Mouse (Mus musculus) heart, postnatal 10 days (tissue): ENCODE data around the gene Pik3r5. TPM values are rescaled to one million over a fixed set of nuclear protein-coding genes. Genes with fewer than 3 reads are reported as not detected.

Experiments
- DNase-seq, 2 experiments: peaks; one replicate each; pipeline ENCODE4 v3.0.0; 2021
- intact Hi-C: fragments of 180-260 bp; cut with DNase I; formaldehyde crosslinking; loops from one replicate; pipeline ENCODE4 v1.15.1; 2025
- total RNA-seq, 2 experiments: library from RNA; stranded (reverse); gene quantifications; 2 replicates each; pipeline ENCODE4 v1.2.3; 2021

The Pik3r5 gene
- total RNA-seq, 2 experiments from 2014 or later = 0.72 to 1.3 TPM

- DNase-seq = no peak
- intact Hi-C loops = no loop called here
These were observed 11.2 kb downstream of the Pik3r5 start for GRCm38 (mm10) chr11:68442983-68443638.

- intact Hi-C loops = no loop called here
- DNase-seq = no peak
These were observed 14.0 kb downstream of the Pik3r5 start for GRCm38 (mm10) chr11:68445901-68446300.

- intact Hi-C loops = no loop called here
- no peak for DNase-seq
These were observed 14.6 kb downstream of the Pik3r5 start for GRCm38 (mm10) chr11:68446547-68446946.

- intact Hi-C loops = no loop called here
- DNase-seq = no peak
These were observed 15.3 kb downstream of the Pik3r5 start for GRCm38 (mm10) chr11:68447242-68447641.

- intact Hi-C loops = no loop called here
- no peak for DNase-seq
These were observed 16.4 kb downstream of the Pik3r5 start for GRCm38 (mm10) chr11:68448356-68448755.

- DNase-seq = peak; percentile 35 to 47
- intact Hi-C loops = no loop called here
These were observed 19.4 kb downstream of the Pik3r5 start for GRCm38 (mm10) chr11:68451282-68451735.

- intact Hi-C loops = no loop called here
- no peak for DNase-seq
These were observed 20.0 kb downstream of the Pik3r5 start for GRCm38 (mm10) chr11:68451747-68452405.

GRCm38 (mm10) chr11:68452740-68453139 lies 20.8 kb downstream of the Pik3r5 start:
- no peak for DNase-seq
- intact Hi-C loops = no loop called here

- intact Hi-C loops = no loop called here
- DNase-seq = no peak
These were observed 21.4 kb downstream of the Pik3r5 start for GRCm38 (mm10) chr11:68453301-68453700.

- no peak for DNase-seq
- intact Hi-C loops = no loop called here
These were observed 26.2 kb downstream of the Pik3r5 start for GRCm38 (mm10) chr11:68458086-68458485.

GRCm38 (mm10) chr11:68459021-68459420 lies 27.1 kb downstream of the Pik3r5 start:
- intact Hi-C loops = no loop called here
- no peak for DNase-seq

- DNase-seq = no peak
- intact Hi-C loops = no loop called here
These were observed 27.6 kb downstream of the Pik3r5 start for GRCm38 (mm10) chr11:68459486-68459885.

GRCm38 (mm10) chr11:68462716-68463115 lies 30.8 kb downstream of the Pik3r5 start:
- DNase-seq = no peak
- intact Hi-C loops = no loop called here

GRCm38 (mm10) chr11:68464260-68464659 lies 32.3 kb downstream of the Pik3r5 start:
- intact Hi-C loops = no loop called here
- DNase-seq = no peak

- no peak for DNase-seq
- intact Hi-C loops = no loop called here
These were observed 33.2 kb downstream of the Pik3r5 start for GRCm38 (mm10) chr11:68465090-68465489.

- no peak for DNase-seq
- intact Hi-C loops = no loop called here
These were observed 35.5 kb downstream of the Pik3r5 start for GRCm38 (mm10) chr11:68467441-68467840.

GRCm38 (mm10) chr11:68467962-68468612 lies 36.2 kb downstream of the Pik3r5 start:
- intact Hi-C loops = no loop called here
- DNase-seq = no peak

GRCm38 (mm10) chr11:68468886-68469285 lies 37.0 kb downstream of the Pik3r5 start:
- DNase-seq = no peak
- intact Hi-C loops = no loop called here

GRCm38 (mm10) chr11:68472162-68472849 lies 40.4 kb downstream of the Pik3r5 start:
- intact Hi-C loops = no loop called here
- no peak for DNase-seq

GRCm38 (mm10) chr11:68474600-68474999 lies 42.7 kb downstream of the Pik3r5 start:
- intact Hi-C loops = no loop called here
- DNase-seq = no peak

- intact Hi-C loops = no loop called here
- DNase-seq = no peak
These were observed 43.8 kb downstream of the Pik3r5 start for GRCm38 (mm10) chr11:68475676-68476075.
